Mouse (Mus musculus) CH12.LX (cell line): Measurements from ENCODE around the gene Itprip. TPM values are rescaled to one million over a fixed set of nuclear protein-coding genes. Genes with fewer than 3 reads are reported as not detected.

Experiments
- DNase-seq: peaks from one replicate; pipeline ENCODE4 v3.0.0-alpha.2; 2013; ENCODE audit errors: extremely low read depth
- H3K27ac ChIP-seq: 2 replicates; pipeline ENCODE4 v1.5.1; 2012; ENCODE audit warnings: low read depth, mild to moderate bottlenecking, control low read depth, moderate library complexity; ENCODE audit not compliant: insufficient read depth
- H3K27me3 ChIP-seq: replicated peaks from 2 replicates; pipeline ENCODE3; 2012; ENCODE audit warnings: inconsistent platforms
- H3K36me3 ChIP-seq, 2 experiments: replicated peaks in 1 of 2; 2 replicates each; pipeline versions ENCODE3 to v1.6.1; 2012; ENCODE audit warnings: inconsistent platforms in 1 of 2, low read length in 1 of 2, mild to moderate bottlenecking in 1 of 2, mixed read lengths in 1 of 2, moderate library complexity in 1 of 2; ENCODE audit not compliant: control insufficient read depth in 1 of 2, insufficient read depth in 1 of 2
- H3K4me1 ChIP-seq, 2 experiments: 2 replicates each; pipeline ENCODE4 v1.6.1; 2012; ENCODE audit warnings: inconsistent platforms in 1 of 2, moderate library complexity in 1 of 2; ENCODE audit not compliant: insufficient read depth in 2 of 2, control insufficient read depth in 1 of 2
- H3K4me2 ChIP-seq: 2 replicates; pipeline ENCODE4 v1.6.1; 2012; ENCODE audit warnings: low read depth, mild to moderate bottlenecking, control low read depth; ENCODE audit not compliant: poor library complexity, insufficient read depth, severe bottlenecking
- H3K4me3 ChIP-seq, 3 experiments: fragments of 150-350 bp in 1 of 3; sonication (generic) in 1 of 3; replicated peaks in 1 of 3; 2 replicates each; pipeline versions ENCODE3 to v1.5.1; 2011 to 2012; ENCODE audit warnings: low read depth in 2 of 3, low read length in 2 of 3, mild to moderate bottlenecking in 2 of 3, moderate library complexity in 2 of 3, control low read depth in 1 of 3, improper control_type of control experiment in 1 of 3, inconsistent platforms in 1 of 3, mixed read lengths in 1 of 3; ENCODE audit not compliant: poor library complexity in 1 of 3
- H3K79me2 ChIP-seq: replicated peaks from 2 replicates; pipeline ENCODE4 v1.6.1; 2012; ENCODE audit warnings: mild to moderate bottlenecking, moderate library complexity; ENCODE audit not compliant: control insufficient read depth, poor library complexity, insufficient read depth, severe bottlenecking; ENCODE audit errors: extremely low read depth
- H3K9ac ChIP-seq: 2 replicates; pipeline ENCODE4 v1.6.1; 2012; ENCODE audit warnings: low read depth, mild to moderate bottlenecking, control low read depth, moderate library complexity; ENCODE audit not compliant: insufficient read depth
- H3K9me3 ChIP-seq: replicated peaks from 2 replicates; pipeline ENCODE3; 2012; ENCODE audit warnings: low read length, inconsistent platforms, mixed read lengths
- BHLHE40 ChIP-seq: IDR thresholded peaks from 2 replicates; pipeline ENCODE4 v1.6.1; 2011; ENCODE audit warnings: mild to moderate bottlenecking, low read depth, low read length, improper control_type of control experiment
- CHD1 ChIP-seq: IDR thresholded peaks from 2 replicates; pipeline ENCODE4 v1.6.1; 2012; ENCODE audit warnings: low read depth, low read length, improper control_type of control experiment, inconsistent platforms
- CTCF ChIP-seq, 2 experiments: IDR thresholded peaks in 1 of 2; conservative IDR thresholded peaks in 1 of 2; 2 replicates each; pipeline ENCODE4 v1.5.1; 2011 to 2012; ENCODE audit warnings: low read depth in 2 of 2, low read length in 2 of 2, improper control_type of control experiment in 1 of 2, inconsistent platforms in 1 of 2, mild to moderate bottlenecking in 1 of 2, moderate library complexity in 1 of 2
- E2F4 ChIP-seq: IDR thresholded peaks from 2 replicates; pipeline ENCODE4 v1.6.1; 2011; ENCODE audit warnings: low read depth, low read length, improper control_type of control experiment; ENCODE audit not compliant: insufficient replicate concordance
- ETS1 ChIP-seq: conservative IDR thresholded peaks from 2 replicates; pipeline ENCODE4 v1.6.1; 2012; ENCODE audit warnings: low read depth, mild to moderate bottlenecking, inconsistent platforms, low read length, improper control_type of control experiment, moderate library complexity
- GABPA ChIP-seq: IDR thresholded peaks from 2 replicates; pipeline ENCODE4 v1.6.1; 2012; ENCODE audit warnings: low read depth, low read length, improper control_type of control experiment, inconsistent platforms; ENCODE audit not compliant: insufficient replicate concordance
- HCFC1 ChIP-seq: IDR thresholded peaks from 2 replicates; pipeline ENCODE4 v1.6.1; 2012; ENCODE audit warnings: low read depth, mild to moderate bottlenecking, inconsistent platforms, low read length, improper control_type of control experiment
- IRF4 ChIP-seq: IDR thresholded peaks from 2 replicates; pipeline ENCODE4 v1.6.1; 2014; ENCODE audit warnings: low read depth, mild to moderate bottlenecking, inconsistent platforms, low read length, improper control_type of control experiment
- JUN ChIP-seq: IDR thresholded peaks from 2 replicates; pipeline ENCODE4 v1.6.1; 2011; ENCODE audit warnings: low read depth, mild to moderate bottlenecking, low read length, improper control_type of control experiment, moderate library complexity; ENCODE audit not compliant: insufficient read depth
- JUND ChIP-seq: conservative IDR thresholded peaks from 2 replicates; pipeline ENCODE4 v1.6.1; 2011; ENCODE audit warnings: low read depth, low read length, improper control_type of control experiment
- MAX ChIP-seq: IDR thresholded peaks from 2 replicates; pipeline ENCODE4 v1.6.1; 2011; ENCODE audit warnings: low read length, improper control_type of control experiment
- MAZ ChIP-seq: IDR thresholded peaks from 2 replicates; pipeline ENCODE4 v1.6.1; 2012; ENCODE audit warnings: low read depth, mild to moderate bottlenecking, inconsistent platforms, low read length, improper control_type of control experiment, moderate library complexity
- MEF2A ChIP-seq: IDR thresholded peaks from 2 replicates; pipeline ENCODE4 v1.6.1; 2014; ENCODE audit warnings: low read depth, mild to moderate bottlenecking, inconsistent platforms, low read length, improper control_type of control experiment, borderline replicate concordance
- MXI1 ChIP-seq: IDR thresholded peaks from 2 replicates; pipeline ENCODE4 v1.6.1; 2011; ENCODE audit warnings: mild to moderate bottlenecking, low read depth, low read length, improper control_type of control experiment
- MYC ChIP-seq: IDR thresholded peaks from 2 replicates; pipeline ENCODE4 v1.6.1; 2011; ENCODE audit warnings: low read depth, mild to moderate bottlenecking, improper control_type of control experiment, low read length
- NELFE ChIP-seq: IDR thresholded peaks from 2 replicates; pipeline ENCODE4 v1.6.1; 2011; ENCODE audit warnings: low read depth, low read length, improper control_type of control experiment
- POLR2A ChIP-seq: IDR thresholded peaks from 2 replicates; pipeline ENCODE4 v1.6.1; 2011; ENCODE audit warnings: low read depth, mild to moderate bottlenecking, improper control_type of control experiment, low read length
- POLR2AphosphoS2 ChIP-seq: IDR thresholded peaks from 2 replicates; pipeline ENCODE4 v1.6.1; 2011; ENCODE audit warnings: low read depth, low read length, improper control_type of control experiment
- RAD21 ChIP-seq: IDR thresholded peaks from 2 replicates; pipeline ENCODE4 v1.6.1; 2011; ENCODE audit warnings: low read depth, mild to moderate bottlenecking, low read length, improper control_type of control experiment, moderate library complexity
- SIN3A ChIP-seq: IDR thresholded peaks from 2 replicates; pipeline ENCODE4 v1.6.1; 2012; ENCODE audit warnings: low read length, improper control_type of control experiment, inconsistent platforms
- UBTF ChIP-seq: IDR thresholded peaks from 2 replicates; pipeline ENCODE4 v1.6.1; 2012; ENCODE audit warnings: low read depth, mild to moderate bottlenecking, inconsistent platforms, low read length, improper control_type of control experiment, moderate library complexity
- USF1 ChIP-seq: IDR thresholded peaks from 2 replicates; pipeline ENCODE4 v1.6.1; 2014; ENCODE audit warnings: low read depth, mild to moderate bottlenecking, inconsistent platforms, low read length, improper control_type of control experiment
- USF2 ChIP-seq: conservative IDR thresholded peaks from 2 replicates; pipeline ENCODE4 v1.6.1; 2011; ENCODE audit warnings: low read depth, low read length, improper control_type of control experiment
- ZC3H11A ChIP-seq: IDR thresholded peaks from 2 replicates; pipeline ENCODE4 v1.6.1; 2012; ENCODE audit warnings: low read depth, mild to moderate bottlenecking, inconsistent platforms, low read length, improper control_type of control experiment
- ZKSCAN1 ChIP-seq: IDR thresholded peaks from 2 replicates; pipeline ENCODE4 v1.6.1; 2012; ENCODE audit warnings: low read depth, inconsistent platforms, low read length, improper control_type of control experiment, borderline replicate concordance
- ZMIZ1 ChIP-seq: IDR thresholded peaks from 2 replicates; pipeline ENCODE4 v1.6.1; 2012; ENCODE audit warnings: low read depth, mild to moderate bottlenecking, inconsistent platforms, low read length, improper control_type of control experiment
- ZNF384 ChIP-seq: IDR thresholded peaks from 2 replicates; pipeline ENCODE4 v1.6.1; 2012; ENCODE audit warnings: low read depth, low read length, improper control_type of control experiment, inconsistent platforms
- dilution Hi-C: fragments of 300-500 bp; cut with MboI; formaldehyde crosslinking; loops from 2 replicates; pipeline ENCODE4 v1.14.3; 2020; ENCODE audit warnings: low sequenced_read_pairs; ENCODE audit not compliant: extremely low pct_unique_long_range_greater_than_20kb, extremely low pct_ligation_motif_present
- in situ Hi-C: fragments of 300-500 bp; cut with MboI; formaldehyde crosslinking; loops from 3 replicates; pipeline ENCODE4 v1.14.3; 2019; ENCODE audit warnings: low sequenced_read_pairs, low pct_ligation_motif_present, low pct_unique_long_range_greater_than_20kb, mixed read lengths
- polyA plus RNA-seq: library from polyadenylated mRNA; unstranded; fragments of >175 nt; gene quantifications from 2 replicates; pipeline ENCODE4 v1.2.1, GENCODE M21; 2012; ENCODE audit warnings: low read depth; ENCODE audit not compliant: insufficient read length
- total RNA-seq, 2 experiments: library from RNA; depleted of rRNA; stranded (reverse); fragments of 300-350 nt in 1 of 2; fragments of >200 nt in 1 of 2; gene quantifications; 2 replicates each; pipeline ENCODE4 v1.2.3; 2012 to 2014

Gene Itprip
- total and polyA plus RNA-seq, 3 experiments = 9.5 to 10.9 (median 9.9) TPM

DNA sequence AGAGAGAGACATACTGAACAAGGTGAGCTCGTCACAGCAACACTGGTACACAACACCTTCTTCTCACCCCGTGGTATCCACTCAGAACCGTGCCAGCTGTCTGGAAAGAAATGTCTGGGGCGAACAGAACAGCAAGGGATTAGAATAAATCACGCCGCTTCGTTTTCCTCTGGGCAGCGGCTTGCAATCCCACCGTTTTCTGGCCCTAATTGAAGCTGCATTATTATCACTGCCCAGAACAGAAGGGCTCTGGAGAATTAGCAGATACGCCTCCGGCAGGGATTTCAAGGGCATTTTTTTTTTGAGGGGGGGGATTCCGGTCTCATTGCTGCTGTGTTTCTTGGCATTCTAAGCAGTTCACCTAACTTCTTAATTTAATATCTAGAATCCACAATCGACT, 39.1 kb upstream of the Itprip start:
- TF ChIP-seq ZNF384 (no peak), CTCF (conservative IDR thresholded peaks at IDR 0.05 in 1 of 2, IDR thresholded peaks at IDR 0.05 in 1 of 2; ENCODE audit: low read depth in 2 of 2, low read length in 2 of 2) (no peak), BHLHE40 (no peak), MAX (no peak), UBTF (no peak), POLR2A (no peak)
- Histone ChIP-seq H3K79me2 (no peaks in the 10 kb centered on the region), H3K27me3 (peaks cover 36% of the 10 kb centered on the region), H3K4me3 (no peak overlapping the region), H3K4me1 (no peaks in the 10 kb centered on the region), H3K9ac (no peak overlapping the region), H3K4me2 (no peak overlapping the region), H3K9me3 (peaks cover 3% of the 10 kb centered on the region), H3K27ac (no peak overlapping the region), H3K36me3 (no peaks in the 10 kb centered on the region)
- in situ Hi-C loops (no loop called here), dilution Hi-C loops (no loop called here)
- DNase-seq = no peak

DNA sequence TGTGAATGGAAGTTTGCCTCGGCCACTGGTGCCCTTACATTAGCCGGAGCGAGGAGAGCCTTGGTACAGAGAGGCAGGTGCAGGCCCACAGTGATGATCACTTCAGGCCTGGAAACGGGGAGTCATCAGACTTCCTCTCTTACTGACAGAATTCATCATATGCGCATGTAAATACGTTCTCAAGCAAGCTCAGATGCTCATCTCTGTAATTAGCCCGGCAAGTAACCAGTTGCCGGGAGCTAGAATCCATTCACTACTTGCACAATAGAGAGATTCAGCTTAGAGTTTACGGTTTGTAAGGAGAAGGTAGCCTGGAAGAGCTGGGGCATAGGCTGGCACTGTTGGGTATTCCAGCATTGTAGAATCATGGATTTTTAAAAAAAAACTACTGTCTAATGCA, 34.1 kb upstream of the Itprip start:
- no peak overlapping the region for H3K27ac ChIP-seq
- in situ Hi-C loops = no loop called here

DNA sequence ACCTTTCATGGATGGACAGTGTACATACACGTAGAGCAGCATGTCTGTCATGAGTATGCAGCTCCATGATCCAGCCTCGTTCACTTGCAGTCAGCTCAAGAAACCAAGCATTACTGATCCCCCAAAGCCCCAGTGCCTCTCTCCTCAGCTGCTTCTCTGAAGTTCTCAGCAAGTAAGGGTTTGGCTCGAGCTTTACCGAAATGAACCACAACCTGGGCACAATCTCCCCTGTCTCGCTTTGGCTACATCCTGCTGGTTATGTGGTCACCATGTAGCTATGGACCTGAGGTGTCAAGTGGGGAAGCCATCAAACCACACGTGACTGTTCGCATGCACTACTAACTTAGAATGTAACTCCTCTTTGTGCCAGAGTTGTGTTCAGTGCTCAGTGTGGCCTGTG, 31.8 kb upstream of the Itprip start:
- no peak overlapping the region for H3K27ac ChIP-seq
- no peak overlapping the region for H3K4me3 ChIP-seq
- H3K27me3 ChIP-seq = peaks cover 34% of the 10 kb centered on the region
- H3K36me3 ChIP-seq = no peaks in the 10 kb centered on the region
- no peak for DNase-seq
- H3K9ac ChIP-seq = no peak overlapping the region
- no peaks in the 10 kb centered on the region for H3K9me3 ChIP-seq
- in situ Hi-C loops (no loop called here), dilution Hi-C loops (no loop called here)
- peaks cover 0 to 5% of the 10 kb centered on the region in 2 experiments; a peak in 1 of 4 replicates for H3K4me1 ChIP-seq
- H3K4me2 ChIP-seq = no peak overlapping the region
- H3K79me2 ChIP-seq = no peaks in the 10 kb centered on the region
- TF ChIP-seq BHLHE40 = no peak
- no peak for TF ChIP-seq IRF4
- TF ChIP-seq CTCF (conservative IDR thresholded peaks at IDR 0.05 in 1 of 2, IDR thresholded peaks at IDR 0.05 in 1 of 2; ENCODE audit: low read depth in 2 of 2, low read length in 2 of 2) = no peak
- no peak for TF ChIP-seq ZC3H11A
- TF ChIP-seq RAD21 = no peak
- TF ChIP-seq MXI1 = no peak
- no peak for TF ChIP-seq ZKSCAN1
- TF ChIP-seq CHD1 = no peak

More for the DNA sequence above, 34.1 kb upstream of the Itprip start:
- H3K9ac ChIP-seq = no peak overlapping the region
- no peaks in the 10 kb centered on the region for H3K36me3 ChIP-seq
- no peak overlapping the region for H3K4me3 ChIP-seq
- H3K27me3 ChIP-seq = peaks cover 30% of the 10 kb centered on the region
- no peaks in the 10 kb centered on the region for H3K9me3 ChIP-seq
- no peak for TF ChIP-seq BHLHE40
- no peak for TF ChIP-seq MAZ
- no peak for TF ChIP-seq MEF2A
- TF ChIP-seq ZKSCAN1 = no peak
- no peak for TF ChIP-seq ZNF384
- no peak for TF ChIP-seq NELFE
- TF ChIP-seq ZMIZ1 = no peak
- no peak for TF ChIP-seq SIN3A
- no peak for TF ChIP-seq RAD21
- TF ChIP-seq HCFC1 = no peak
- TF ChIP-seq USF1 = no peak
- no peak for TF ChIP-seq E2F4
- TF ChIP-seq JUND = no peak
- no peak for TF ChIP-seq ETS1
- TF ChIP-seq USF2 = no peak
- no peak for TF ChIP-seq POLR2AphosphoS2
- TF ChIP-seq JUN = no peak
- no peak for TF ChIP-seq MYC
- no peak for TF ChIP-seq GABPA
- no peaks in the 10 kb centered on the region for H3K79me2 ChIP-seq
- DNase-seq = no peak
- dilution Hi-C loops = no loop called here
- H3K4me1 ChIP-seq = peaks cover 0 to 5% of the 10 kb centered on the region in 2 experiments; a peak in 1 of 4 replicates
- H3K4me2 ChIP-seq = no peak overlapping the region
